Mouse (Mus musculus) cerebellum, adult 2 months (tissue): ENCODE data around the gene Adat1.

Experiments
- CTCF ChIP-seq: fragments of 200-500 bp; IDR thresholded peaks from 2 replicates; pipeline ENCODE4 v1.5.1; 2011; ENCODE audit warnings: low read depth, mild to moderate bottlenecking, control low read depth, low read length, moderate library complexity, borderline replicate concordance; ENCODE audit not compliant: insufficient read depth
- POLR2A ChIP-seq: fragments of 200-500 bp; IDR thresholded peaks from 2 replicates; pipeline ENCODE4 v1.6.1; 2011; ENCODE audit warnings: low read length, control low read depth, borderline replicate concordance; ENCODE audit not compliant: insufficient read depth

GRCm38 (mm10) chr8:111929648-111930344 lies 62.3 kb downstream of the Adat1 start:
- TF ChIP-seq CTCF (no peak), POLR2A (no peak)
